Mouse (Mus musculus): ENCODE measurements around the gene Acbd3.
A peak's percentile ranks its signal among the peaks of the same experiment; 100 is the strongest.

Gene Acbd3

DNA sequence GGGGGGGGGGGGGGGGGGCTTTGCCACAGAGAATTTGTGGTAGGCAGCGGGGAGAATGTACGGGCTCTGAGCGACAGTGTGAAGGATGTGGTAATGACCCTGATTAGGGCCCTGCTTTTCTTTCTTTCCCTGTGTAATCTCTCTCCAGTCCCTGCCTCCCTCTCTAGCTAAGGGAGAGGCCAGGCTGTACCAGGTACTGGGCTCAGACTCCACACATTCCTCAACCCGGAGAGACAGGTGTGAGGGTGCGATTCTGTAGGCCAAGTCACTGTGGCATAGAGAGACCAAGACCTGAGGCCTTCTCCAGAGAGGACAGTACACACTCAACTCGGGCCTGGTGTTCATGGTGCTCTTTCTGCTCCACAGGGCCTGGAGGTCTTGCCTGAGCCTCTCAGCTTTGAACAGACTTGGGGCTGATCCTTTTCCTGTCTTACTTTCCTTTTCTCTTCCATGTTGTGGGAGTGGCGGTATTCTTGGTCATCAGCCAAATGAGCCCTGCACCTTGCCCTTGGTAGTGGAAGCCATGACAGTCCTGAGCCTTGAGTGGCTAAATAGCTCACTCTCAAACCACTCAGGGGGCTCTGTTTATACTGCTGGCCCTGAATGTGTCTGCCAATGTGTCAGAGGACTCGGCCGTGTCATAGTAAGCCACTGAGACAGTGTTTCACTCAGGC is 57.2 kb downstream of the Acbd3 start:
- DNase-seq (ENCODE audit: low read depth) = no peak

GRCm38 (mm10) chr1:180783580-180783928 is 57.7 kb downstream of the Acbd3 start:
- DNase-seq (ENCODE audit: low read depth) = no peak

GRCm38 (mm10) chr1:180791821-180792480 is 66.1 kb downstream of the Acbd3 start:
- DNase-seq (ENCODE audit: low read depth) = peak; percentile 91

GRCm38 (mm10) chr1:180792814-180793213 is 67.0 kb downstream of the Acbd3 start:
- peak; percentile 79 for DNase-seq (ENCODE audit: low read depth)

DNA sequence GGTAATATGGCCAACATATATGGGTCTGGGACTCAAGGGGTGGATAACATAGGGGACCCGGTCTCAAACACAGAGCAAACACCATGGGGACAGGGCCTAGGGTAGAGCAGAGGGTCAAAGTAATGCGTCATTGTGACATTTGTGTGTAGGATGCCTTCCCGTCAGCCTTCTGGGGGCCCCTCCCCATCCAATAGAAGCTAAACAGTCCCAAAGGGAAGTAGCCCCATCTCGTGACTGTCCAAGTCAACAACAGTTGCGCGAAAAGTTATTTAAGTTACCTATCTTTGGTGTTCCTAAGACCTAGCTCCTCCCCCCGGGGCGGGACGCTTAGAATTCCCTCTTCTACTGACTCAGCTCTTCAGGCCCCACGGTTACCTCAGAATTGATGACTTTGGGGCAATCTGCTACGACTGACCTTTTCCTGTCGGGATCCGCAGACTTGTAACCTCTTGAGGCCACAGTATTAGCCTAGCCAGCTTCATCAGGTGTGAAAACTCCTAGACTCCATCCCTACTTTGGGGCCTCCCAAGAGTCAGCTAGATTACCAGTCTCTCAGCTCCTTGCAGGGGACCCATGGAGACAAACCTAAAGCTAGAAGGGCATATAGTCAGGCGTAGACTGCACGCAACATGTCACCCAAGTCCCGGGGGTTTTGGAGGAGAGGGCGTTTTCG is 67.7 kb downstream of the Acbd3 start:
- peak; percentile 55 for DNase-seq (ENCODE audit: low read depth)

GRCm38 (mm10) chr1:180794170-180794569 is 68.3 kb downstream of the Acbd3 start:
- no peak for DNase-seq (ENCODE audit: low read depth)

DNA sequence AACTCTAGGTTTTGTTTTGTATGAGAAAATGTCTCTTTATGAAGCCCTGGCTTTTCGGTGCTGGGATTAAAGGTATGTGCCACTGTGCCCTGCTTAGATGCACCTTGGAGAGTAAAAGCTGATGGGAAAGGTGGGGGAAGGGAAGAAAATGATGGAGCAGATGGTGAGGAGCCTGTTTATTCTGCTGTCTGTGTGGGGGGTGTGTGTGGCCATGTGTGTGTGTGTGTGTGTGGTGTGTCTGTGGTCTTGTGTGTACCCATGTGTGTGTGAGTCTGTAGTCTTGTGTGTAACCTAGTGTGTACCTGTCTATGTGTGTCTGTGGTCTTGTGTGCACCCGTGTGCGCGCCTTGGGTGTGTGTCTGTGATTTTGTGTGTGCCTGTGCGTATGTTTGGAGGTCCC is 72.8 kb downstream of the Acbd3 start:
- DNase-seq (ENCODE audit: low read depth) = no peak

GRCm38 (mm10) chr1:180799253-180799652 is 73.4 kb downstream of the Acbd3 start:
- peak; percentile 95 for DNase-seq (ENCODE audit: low read depth)

DNA sequence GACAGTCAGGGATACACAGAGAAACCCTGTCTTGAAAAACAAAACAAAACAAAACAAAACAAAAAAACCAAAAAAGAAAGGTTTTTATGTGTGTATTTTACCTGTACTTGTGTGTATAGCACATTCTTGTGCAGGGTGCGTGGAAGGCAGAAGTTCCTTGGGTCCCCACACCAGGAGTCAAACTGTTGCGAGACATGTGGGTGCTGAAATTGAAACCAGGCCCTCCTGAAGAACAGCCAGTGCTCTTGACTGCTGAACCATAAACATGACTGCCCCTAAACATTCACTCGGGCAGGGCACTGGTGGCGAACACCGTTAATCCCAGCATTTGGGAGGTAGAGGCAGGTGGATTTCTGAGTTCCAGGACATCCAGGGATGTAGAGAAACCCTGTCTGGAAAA is 74.2 kb downstream of the Acbd3 start:
- DNase-seq (ENCODE audit: low read depth) = no peak

GRCm38 (mm10) chr1:180800814-180801213 is 75.0 kb downstream of the Acbd3 start:
- DNase-seq (ENCODE audit: low read depth) = peak; percentile 21

DNA sequence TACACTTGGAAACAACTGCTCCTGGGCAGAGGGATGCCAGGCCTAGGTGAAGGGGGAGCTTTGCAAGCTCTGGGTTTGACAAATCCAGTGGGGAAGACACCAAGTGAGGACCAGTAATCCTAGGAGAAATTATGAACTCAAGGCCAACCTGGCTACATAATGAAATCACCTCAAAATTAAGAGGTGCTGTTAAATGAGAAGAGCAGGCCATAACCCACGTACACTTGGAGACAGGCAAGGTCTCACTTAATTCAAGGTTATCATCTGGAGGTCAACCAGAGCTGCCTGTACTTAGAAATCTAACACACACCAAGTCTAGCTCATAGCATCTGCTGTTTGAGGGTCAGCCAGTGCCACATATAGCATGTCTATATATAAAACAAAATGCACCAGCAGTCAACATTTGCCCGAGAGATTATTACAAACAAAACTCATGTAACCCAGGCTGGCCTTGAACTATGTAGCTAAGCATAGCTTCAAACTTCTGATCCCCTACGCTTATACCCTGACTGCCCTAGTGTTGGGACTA is 75.7 kb downstream of the Acbd3 start:
- DNase-seq (ENCODE audit: low read depth) = peak; percentile 19

All from 416B (cell line).